Mouse (Mus musculus) gastrocnemius, adult 8-10 months (tissue): ENCODE measurements around the gene Olfr1191-ps1. TPM values are rescaled to one million over a fixed set of nuclear protein-coding genes. Genes with fewer than 3 reads are reported as not detected.
"Not testable (repeated sequence)": the region's sequence is repeated elsewhere in the genome, so short reads cannot be mapped to it uniquely, and the experiment has no call there.

Experiments used
- DNase-seq, 2 experiments: peaks; one replicate each; pipeline ENCODE4 v3.0.0; 2022; ENCODE audit warnings: low spot score in 2 of 2
- total RNA-seq, 4 experiments: library from RNA; stranded (reverse); gene quantifications; 2 replicates each; pipeline ENCODE4 v1.2.4; 2022

Olfr1191-ps1 gene
- total RNA-seq: not detected

DNA sequence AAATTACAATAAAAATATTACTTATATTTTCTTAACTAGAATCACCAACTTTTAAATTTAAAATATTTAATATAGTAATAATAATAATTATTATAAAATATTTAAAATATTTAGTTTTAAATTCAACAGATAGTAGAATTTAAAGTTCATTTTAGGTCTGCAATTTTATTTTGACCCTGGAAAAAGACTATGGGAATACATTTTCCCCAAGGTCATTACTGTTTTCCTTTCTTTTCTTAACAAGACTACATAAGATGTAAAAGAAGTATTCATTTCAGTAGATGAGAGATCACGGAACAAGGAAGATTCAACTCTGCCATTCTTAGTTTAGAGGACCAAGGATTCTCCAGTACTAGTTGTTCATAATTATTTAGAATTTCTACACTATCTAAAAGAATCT, at the start of gene Olfr1191-ps1:
TSS of gene Olfr1191-ps1 (plus strand) at position 301 of the 400 bp plus-strand sequence.
- not testable (repeated sequence) for DNase-seq

GRCm38 (mm10) chr2:88648209-88648608, 7.9 kb downstream of the Olfr1191-ps1 start, which contains the start of gene Olfr1192-ps1:
Gene Olfr1192-ps1, plus strand, starts transcription at chr2:88648509.
- no peak for DNase-seq

DNA sequence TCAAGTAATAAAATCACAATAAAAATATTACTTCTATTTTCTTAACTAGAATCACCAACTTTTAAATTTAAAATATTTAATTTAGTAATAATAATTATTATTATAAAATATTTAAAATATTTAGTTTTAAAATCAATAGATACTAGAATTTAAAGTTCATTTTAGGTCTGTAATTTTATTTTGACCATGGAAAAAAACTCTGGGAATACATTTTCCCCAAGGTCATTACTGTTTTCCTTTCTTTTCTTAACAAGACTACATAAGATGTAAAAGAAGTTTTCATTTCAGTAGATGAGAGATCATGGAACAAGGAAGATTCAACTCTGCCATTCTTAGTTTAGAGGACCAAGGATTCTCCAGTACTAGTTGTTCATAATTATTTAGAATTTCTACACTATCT, 35.0 kb downstream of the Olfr1191-ps1 start, which contains the start of gene Olfr1193:
TSS of gene Olfr1193 (plus strand) at position 301 of the 400 bp plus-strand sequence.
- not testable (repeated sequence) for DNase-seq

DNA sequence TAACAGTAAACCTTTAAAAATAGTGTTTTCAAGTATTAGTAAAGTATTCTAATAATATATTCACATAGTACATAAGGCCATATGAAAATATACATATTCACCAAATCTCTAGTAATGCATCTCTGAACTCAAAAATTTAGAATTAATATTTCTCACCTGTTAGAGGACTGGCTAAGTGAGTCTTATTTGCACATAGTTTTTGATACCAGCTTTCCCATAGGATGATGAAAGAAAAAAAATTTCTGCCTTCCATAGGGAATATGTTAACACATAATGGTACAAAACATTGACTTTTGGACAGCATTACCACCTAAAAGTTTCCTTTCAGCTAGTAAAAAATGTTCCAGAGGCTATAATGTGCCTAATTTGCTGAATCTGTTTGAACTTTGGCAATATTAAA, 48.7 kb downstream of the Olfr1191-ps1 start, which contains the start of gene Olfr1195:
TSS of gene Olfr1195 (minus strand) at position 101 of the 400 bp plus-strand sequence.
- DNase-seq: no peak

Other genes starting within 250 kb of the Olfr1191-ps1 start
- not detected for gene Olfr1179, start 234.1 kb upstream of the Olfr1191-ps1 start, total RNA-seq
- not detected for gene Olfr1180, start 221.4 kb upstream of the Olfr1191-ps1 start, total RNA-seq
- not detected for gene Olfr1181, start 214.4 kb upstream of the Olfr1191-ps1 start, total RNA-seq
- not detected for gene Gm13757, start 191.4 kb upstream of the Olfr1191-ps1 start, total RNA-seq
- not detected for gene Olfr1183, start 185.7 kb upstream of the Olfr1191-ps1 start, total RNA-seq
- not detected for gene Olfr1184, start 156.9 kb upstream of the Olfr1191-ps1 start, total RNA-seq
- not detected for gene Olfr1185-ps1, start 147.2 kb upstream of the Olfr1191-ps1 start, total RNA-seq
- gene Olfr1186, start 122.0 kb upstream of the Olfr1191-ps1 start, total RNA-seq: not detected
- not detected for gene Olfr1188, start 83.6 kb upstream of the Olfr1191-ps1 start, total RNA-seq
- gene Olfr1189, start 54.1 kb upstream of the Olfr1191-ps1 start, total RNA-seq: not detected
- gene Olfr1192-ps1, start 8.0 kb downstream of the Olfr1191-ps1 start, total RNA-seq: not detected
- not detected for gene Olfr1193, start 35.1 kb downstream of the Olfr1191-ps1 start, total RNA-seq
- gene Olfr1195, start 48.6 kb downstream of the Olfr1191-ps1 start, total RNA-seq: not detected
- gene Olfr1196, start 64.1 kb downstream of the Olfr1191-ps1 start, total RNA-seq: not detected
- not detected for gene Olfr1197, start 91.8 kb downstream of the Olfr1191-ps1 start, total RNA-seq
- gene Olfr1198, start 110.8 kb downstream of the Olfr1191-ps1 start, total RNA-seq: not detected
- not detected for gene Olfr1199, start 119.9 kb downstream of the Olfr1191-ps1 start, total RNA-seq
- gene Olfr1200, start 129.9 kb downstream of the Olfr1191-ps1 start, total RNA-seq: not detected
- gene Olfr1201, start 152.5 kb downstream of the Olfr1191-ps1 start, total RNA-seq: not detected
- gene Olfr1202, start 174.0 kb downstream of the Olfr1191-ps1 start, total RNA-seq: not detected
- gene Olfr1205, start 189.2 kb downstream of the Olfr1191-ps1 start, total RNA-seq: not detected
- gene Olfr1204, start 208.8 kb downstream of the Olfr1191-ps1 start, total RNA-seq: not detected
- gene Olfr1206, start 222.7 kb downstream of the Olfr1191-ps1 start, total RNA-seq: not detected